Mouse (Mus musculus) myocyte (in vitro differentiated cells): ENCODE measurements at regions not wholly inside any gene's neighbourhood (a gene's known extent, or its start where the extent isn't known, plus 50 kb on each side); places are given as distances from the start of the nearest gene placed in this dataset.

Experiments
- H3K27me3 ChIP-seq: one replicate; pipeline ENCODE4 v1.6.1; 2011; ENCODE audit not compliant: control insufficient read depth, insufficient read depth, insufficient read length
- H3K36me3 ChIP-seq: one replicate; pipeline ENCODE4 v1.6.1; 2011; ENCODE audit not compliant: control insufficient read depth, insufficient read depth
- H3K4me2 ChIP-seq: one replicate; pipeline ENCODE4 v1.6.1; 2011; ENCODE audit warnings: low read depth, control low read depth
- H3K4me3 ChIP-seq: one replicate; pipeline ENCODE4 v1.5.1; 2011; ENCODE audit warnings: mild to moderate bottlenecking, control low read depth, moderate library complexity
- H3K79me2 ChIP-seq: one replicate; pipeline ENCODE4 v1.6.1; 2011; ENCODE audit not compliant: control insufficient read depth, insufficient read depth
- H3ac ChIP-seq: one replicate; pipeline ENCODE4 v1.6.1; 2011; ENCODE audit not compliant: control insufficient read depth, insufficient read length
- CEBPB ChIP-seq: IDR thresholded peaks from 2 replicates; pipeline ENCODE4 v1.6.1; 2011; ENCODE audit warnings: mild to moderate bottlenecking, moderate library complexity; ENCODE audit not compliant: poor library complexity, insufficient read depth, severe bottlenecking
- E2F4 ChIP-seq: IDR thresholded peaks from one replicate; pipeline ENCODE4 v1.6.1; 2011; ENCODE audit warnings: mild to moderate bottlenecking, control low read depth, moderate library complexity; ENCODE audit not compliant: insufficient read depth
- MAX ChIP-seq: IDR thresholded peaks from one replicate; pipeline ENCODE4 v1.6.1; 2011; ENCODE audit warnings: low read depth, mild to moderate bottlenecking, control low read depth
- MYOD1 ChIP-seq, 3 experiments: IDR thresholded peaks; one replicate each; pipeline ENCODE4 v1.6.1; 2011; ENCODE audit warnings: control low read depth in 2 of 3, low read depth in 2 of 3, mild to moderate bottlenecking in 2 of 3, moderate library complexity in 1 of 3; ENCODE audit not compliant: insufficient read length in 2 of 3, control insufficient read depth in 1 of 3
- MYOG ChIP-seq, 3 experiments: IDR thresholded peaks; one replicate each; pipeline ENCODE4 v1.6.1; 2011; ENCODE audit warnings: control low read depth in 2 of 3, low read depth in 2 of 3, mild to moderate bottlenecking in 2 of 3; ENCODE audit not compliant: insufficient read length in 2 of 3, control insufficient read depth in 1 of 3, insufficient read depth in 1 of 3
- POLR2A ChIP-seq: IDR thresholded peaks from one replicate; pipeline ENCODE4 v1.6.1; 2011; ENCODE audit warnings: low read depth, mild to moderate bottlenecking, control low read depth, moderate library complexity; ENCODE audit not compliant: insufficient read length
- POLR2AphosphoS2 ChIP-seq: IDR thresholded peaks from one replicate; pipeline ENCODE4 v1.6.1; 2011; ENCODE audit warnings: low read depth, control low read depth; ENCODE audit not compliant: insufficient read length
- REST ChIP-seq: IDR thresholded peaks from one replicate; pipeline ENCODE4 v1.6.1; 2011; ENCODE audit warnings: mild to moderate bottlenecking, control low read depth, moderate library complexity; ENCODE audit not compliant: insufficient read depth, insufficient read length
- SRF ChIP-seq: IDR thresholded peaks from one replicate; pipeline ENCODE4 v1.6.1; 2011; ENCODE audit warnings: low read depth; ENCODE audit not compliant: control insufficient read depth, insufficient read length
- TCF12 ChIP-seq: IDR thresholded peaks from one replicate; pipeline ENCODE4 v1.6.1; 2011; ENCODE audit warnings: mild to moderate bottlenecking, control low read depth; ENCODE audit not compliant: poor library complexity, insufficient read depth, severe bottlenecking
- TCF3 ChIP-seq: IDR thresholded peaks from one replicate; pipeline ENCODE4 v1.6.1; 2011; ENCODE audit warnings: low read depth, control low read depth; ENCODE audit not compliant: insufficient read length
- USF1 ChIP-seq: IDR thresholded peaks from one replicate; pipeline ENCODE4 v1.6.1; 2011; ENCODE audit warnings: low read depth, mild to moderate bottlenecking, control low read depth, moderate library complexity

GRCm38 (mm10) chr17:81866683-81867082 lies 128.5 kb upstream of the Slc8a1 start:
- Histone ChIP-seq H3K4me3 (no peak overlapping the region), H3ac (no peak overlapping the region)

GRCm38 (mm10) chr17:81849298-81849967 lies 111.3 kb upstream of the Slc8a1 start:
- no peak overlapping the region for H3K4me3 ChIP-seq
- H3ac ChIP-seq, result no peak overlapping the region
- no peak for TF ChIP-seq SRF
- TF ChIP-seq MYOG (IDR thresholded peaks at IDR 0.05; ENCODE audit: control insufficient read depth in 1 of 3, insufficient read depth in 1 of 3, insufficient read length in 2 of 3, low read depth in 2 of 3), result no peak
- TF ChIP-seq MYOD1 (IDR thresholded peaks at IDR 0.05; ENCODE audit: control insufficient read depth in 1 of 3, insufficient read length in 2 of 3, low read depth in 2 of 3), result no peak
- TF ChIP-seq MAX, result no peak
- no peak for TF ChIP-seq CEBPB
- no peak for TF ChIP-seq REST
- TF ChIP-seq POLR2A, result no peak
- no peak for TF ChIP-seq POLR2AphosphoS2
- TF ChIP-seq USF1, result no peak
- TF ChIP-seq TCF3, result no peak
- TF ChIP-seq E2F4, result no peak
- no peak for TF ChIP-seq TCF12
- H3K27me3 ChIP-seq, result no peaks in the 10 kb centered on the region
- no peak overlapping the region for H3K4me2 ChIP-seq
- H3K79me2 ChIP-seq, result no peaks in the 10 kb centered on the region
- H3K36me3 ChIP-seq, result no peaks in the 10 kb centered on the region

More at GRCm38 (mm10) chr17:81866683-81867082, 128.5 kb upstream of the Slc8a1 start:
- Histone ChIP-seq H3K79me2 (no peaks in the 10 kb centered on the region), H3K36me3 (no peaks in the 10 kb centered on the region), H3K27me3 (no peaks in the 10 kb centered on the region), H3K4me2 (no peak overlapping the region)
- TF ChIP-seq CEBPB (no peak), MYOD1 (IDR thresholded peaks at IDR 0.05; ENCODE audit: control insufficient read depth in 1 of 3, insufficient read length in 2 of 3, low read depth in 2 of 3) (no peak), TCF12 (no peak), POLR2A (no peak), TCF3 (no peak)

GRCm38 (mm10) chr17:81843793-81844192 lies 105.6 kb upstream of the Slc8a1 start:
- H3K4me2 ChIP-seq, result no peak overlapping the region
- H3ac ChIP-seq, result no peak overlapping the region
- H3K4me3 ChIP-seq, result no peak overlapping the region
- no peaks in the 10 kb centered on the region for H3K79me2 ChIP-seq
- no peaks in the 10 kb centered on the region for H3K27me3 ChIP-seq
- TF ChIP-seq MYOD1 (IDR thresholded peaks at IDR 0.05; ENCODE audit: control insufficient read depth in 1 of 3, insufficient read length in 2 of 3, low read depth in 2 of 3), result no peak
- TF ChIP-seq POLR2AphosphoS2, result no peak
- no peak for TF ChIP-seq TCF3
- TF ChIP-seq REST, result no peak
- no peak for TF ChIP-seq POLR2A
- TF ChIP-seq TCF12, result no peak
- no peak for TF ChIP-seq USF1
- TF ChIP-seq E2F4, result no peak
- no peak for TF ChIP-seq MYOG (IDR thresholded peaks at IDR 0.05; ENCODE audit: control insufficient read depth in 1 of 3, insufficient read depth in 1 of 3, insufficient read length in 2 of 3, low read depth in 2 of 3)
- TF ChIP-seq SRF, result no peak
- TF ChIP-seq MAX, result no peak
- TF ChIP-seq CEBPB, result no peak
- H3K36me3 ChIP-seq, result no peaks in the 10 kb centered on the region

GRCm38 (mm10) chr17:81797827-81798376 lies 59.7 kb upstream of the Slc8a1 start:
- Histone ChIP-seq H3K36me3 (no peaks in the 10 kb centered on the region), H3ac (no peak overlapping the region), H3K79me2 (no peaks in the 10 kb centered on the region), H3K27me3 (no peaks in the 10 kb centered on the region), H3K4me3 (no peak overlapping the region), H3K4me2 (no peak overlapping the region)
- no peak for TF ChIP-seq MYOG (IDR thresholded peaks at IDR 0.05; ENCODE audit: control insufficient read depth in 1 of 3, insufficient read depth in 1 of 3, insufficient read length in 2 of 3, low read depth in 2 of 3)
- TF ChIP-seq SRF, result no peak
- TF ChIP-seq POLR2A, result no peak
- no peak for TF ChIP-seq MAX
- no peak for TF ChIP-seq TCF3
- TF ChIP-seq E2F4, result no peak
- no peak for TF ChIP-seq CEBPB
- TF ChIP-seq POLR2AphosphoS2, result no peak
- no peak for TF ChIP-seq MYOD1 (IDR thresholded peaks at IDR 0.05; ENCODE audit: control insufficient read depth in 1 of 3, insufficient read length in 2 of 3, low read depth in 2 of 3)
- TF ChIP-seq USF1, result no peak
- no peak for TF ChIP-seq TCF12
- TF ChIP-seq REST, result no peak

GRCm38 (mm10) chr17:81788781-81789180 lies 50.6 kb upstream of the Slc8a1 start:
- Histone ChIP-seq H3K4me3 (no peak overlapping the region), H3K36me3 (no peaks in the 10 kb centered on the region), H3K79me2 (no peaks in the 10 kb centered on the region), H3K27me3 (no peaks in the 10 kb centered on the region), H3ac (no peak overlapping the region), H3K4me2 (no peak overlapping the region)
- TF ChIP-seq USF1 (no peak), REST (no peak), SRF (no peak), CEBPB (no peak), POLR2AphosphoS2 (no peak), MAX (no peak), E2F4 (no peak)
